Mouse (Mus musculus) Muller cell, postnatal 12 days (primary cell): ENCODE data around the gene Ston1.

Experiments used
- DNase-seq: peaks from one replicate; pipeline ENCODE4 v3.0.0-alpha.2; 2015; ENCODE audit errors: inconsistent ontology term

The Ston1 gene

DNA sequence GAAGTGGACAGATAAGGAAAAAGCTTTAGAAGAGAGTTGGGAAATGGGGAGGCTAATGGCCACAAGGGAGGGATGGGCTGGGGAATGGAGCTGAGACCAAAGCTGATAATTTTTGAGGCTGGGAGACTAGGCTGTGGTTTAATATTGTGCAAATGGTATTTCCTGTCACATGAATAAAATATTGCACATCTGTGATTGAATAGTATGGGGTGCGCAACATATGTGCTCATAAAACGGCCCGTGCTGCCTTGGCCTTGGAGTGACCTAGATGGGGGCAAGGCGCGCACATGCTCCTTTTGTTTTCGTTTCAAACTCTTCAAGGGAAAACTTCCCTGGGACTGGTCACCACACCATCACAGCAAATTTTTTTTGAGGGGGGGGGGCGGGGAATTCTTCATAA lies 28.4 kb downstream of the Ston1 start:
- DNase-seq = no peak

DNA sequence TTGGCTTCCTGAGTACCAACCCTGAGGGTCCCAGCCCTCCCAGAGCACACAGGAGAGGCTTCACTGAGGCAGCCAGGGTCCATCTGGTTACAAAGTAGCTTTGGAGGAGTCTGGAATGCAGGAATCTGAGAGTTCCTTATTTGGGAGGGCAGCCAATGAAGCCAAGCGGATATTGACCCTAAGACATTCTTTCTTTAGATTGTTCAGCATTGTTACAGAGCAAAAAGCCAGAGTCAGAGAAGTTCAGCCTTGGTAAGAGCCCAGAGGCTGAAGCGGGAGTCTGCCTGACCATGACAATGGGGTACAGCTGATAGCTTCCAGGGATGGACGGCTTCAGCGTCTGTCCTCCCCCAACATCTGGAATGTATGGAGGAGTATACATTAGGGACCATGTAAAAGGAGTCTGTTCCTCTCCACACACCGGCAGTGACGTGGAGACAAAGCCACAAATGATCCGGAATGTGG lies 28.9 kb downstream of the Ston1 start:
- DNase-seq = peak; percentile 70

DNA sequence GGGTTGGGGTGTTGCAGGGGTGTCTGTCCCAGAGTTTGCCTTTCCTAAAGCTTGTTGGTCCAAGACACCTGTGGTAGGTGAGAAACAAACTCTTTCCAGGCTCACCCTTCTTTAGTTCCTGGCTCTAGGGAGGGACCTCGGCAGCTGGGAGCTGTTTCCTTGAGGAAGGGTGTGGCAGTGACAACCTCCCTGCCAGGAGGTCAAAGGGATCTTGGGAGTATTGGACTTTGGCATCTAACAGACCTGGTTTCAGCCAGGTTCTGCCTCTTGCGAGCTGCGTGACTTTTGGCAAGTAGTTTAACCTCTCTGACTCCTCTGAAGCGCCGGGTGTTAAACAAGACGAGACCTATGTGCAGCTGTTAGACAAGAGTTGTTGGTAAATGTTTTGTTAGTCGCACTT lies 29.7 kb downstream of the Ston1 start:
- no peak for DNase-seq

DNA sequence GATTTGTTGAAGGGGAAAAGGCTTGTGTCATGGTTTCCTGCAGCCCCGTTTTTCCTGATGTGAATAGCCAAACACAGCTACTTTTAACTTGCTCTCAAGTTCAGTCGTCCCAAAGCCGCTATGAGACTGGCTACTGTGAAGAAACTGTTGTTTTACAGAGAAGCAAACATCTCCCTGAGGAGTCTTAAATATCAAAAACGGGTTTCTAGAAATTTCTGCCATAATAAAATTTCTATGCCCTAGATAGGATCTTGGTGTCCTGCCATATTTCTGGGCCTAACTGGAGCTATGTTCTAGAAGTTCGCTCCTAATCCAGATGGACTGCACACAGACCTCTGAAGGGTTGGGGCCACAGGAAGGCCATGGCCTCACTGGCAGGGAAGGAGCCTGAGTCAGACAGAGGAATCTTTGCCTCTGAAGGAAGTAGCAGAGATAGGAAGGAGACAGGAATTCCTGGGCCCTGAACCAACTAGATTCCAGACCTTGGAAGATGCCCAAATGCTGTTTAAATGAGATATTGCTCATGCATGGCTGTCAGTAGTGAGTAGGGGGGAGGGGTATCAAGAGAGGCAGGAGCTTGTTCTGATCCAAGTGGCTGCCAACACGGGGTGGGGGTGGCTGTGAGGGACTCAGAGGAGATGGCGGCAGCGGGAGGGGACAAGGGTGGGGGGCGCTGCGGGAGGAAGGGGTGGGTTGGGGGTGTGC lies 31.3 kb downstream of the Ston1 start:
- DNase-seq = peak; percentile 87

DNA sequence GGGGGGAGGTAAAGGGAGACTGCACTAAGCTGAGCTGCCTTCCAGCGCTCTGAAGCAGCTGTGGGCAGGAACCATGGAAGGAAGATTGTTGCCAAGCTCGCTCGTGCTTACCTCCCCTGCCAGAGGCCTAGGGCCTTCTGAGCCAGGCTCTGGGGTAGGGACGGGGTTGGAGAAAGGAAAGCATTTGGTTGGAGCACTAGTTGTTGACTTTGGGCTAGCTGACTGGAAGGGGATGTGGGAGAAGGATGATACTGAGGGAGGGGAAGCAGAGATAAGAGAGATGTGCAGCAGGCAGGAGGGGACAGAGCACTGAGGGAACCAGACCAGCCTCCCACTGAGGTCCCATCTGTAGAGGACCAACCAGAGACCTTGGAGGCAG lies 31.9 kb downstream of the Ston1 start:
- no peak for DNase-seq

DNA sequence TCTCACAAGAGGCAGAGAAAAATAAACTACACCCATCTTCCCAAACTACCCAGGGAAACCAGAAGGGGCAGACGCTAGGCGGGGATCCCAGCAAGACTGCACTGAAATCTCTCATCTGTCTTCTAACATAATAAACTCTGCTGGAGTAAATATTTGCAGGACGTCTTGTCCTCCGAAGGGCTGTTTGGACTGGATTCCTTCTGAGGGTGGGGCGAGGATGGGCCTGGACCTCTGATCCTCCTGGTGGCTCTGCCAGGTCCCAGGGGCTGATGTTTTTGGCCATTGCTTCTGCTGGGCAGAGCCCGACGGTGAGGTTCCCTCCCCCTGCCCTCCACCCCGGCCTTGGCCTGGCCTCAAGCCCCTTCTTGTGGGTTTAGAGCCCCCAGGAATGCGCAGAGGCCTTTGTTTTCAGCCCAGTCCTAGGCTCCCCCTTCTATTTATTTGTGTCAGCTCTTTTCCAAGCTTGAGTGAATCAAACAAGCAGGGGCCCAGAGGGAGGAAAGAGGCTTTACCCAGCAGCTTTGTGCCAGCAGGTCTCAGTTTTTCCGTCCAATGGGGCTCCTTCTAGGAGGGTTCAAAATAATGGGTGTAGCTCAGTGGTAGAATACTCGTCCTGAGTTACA lies 32.6 kb downstream of the Ston1 start:
- peak; percentile 91 for DNase-seq

DNA sequence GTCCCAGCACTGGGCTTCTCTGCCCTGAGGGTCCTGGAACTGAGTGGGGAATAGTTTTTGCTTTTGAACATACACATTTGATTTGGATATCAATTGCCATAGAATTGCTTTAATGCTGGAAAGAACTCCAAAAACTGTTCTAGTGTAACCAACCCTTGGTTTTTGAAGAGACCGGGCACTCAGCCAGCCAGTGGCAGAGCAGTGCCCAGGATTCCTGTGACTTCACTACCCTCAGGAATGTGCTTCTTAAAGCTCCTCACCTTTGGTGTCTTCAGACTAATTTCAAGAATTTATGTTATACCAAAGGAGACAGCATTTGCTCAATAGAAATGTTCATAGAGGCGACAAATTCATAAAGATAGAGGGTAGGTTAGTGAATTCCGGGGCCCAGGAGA lies 33.1 kb downstream of the Ston1 start:
- DNase-seq = no peak

DNA sequence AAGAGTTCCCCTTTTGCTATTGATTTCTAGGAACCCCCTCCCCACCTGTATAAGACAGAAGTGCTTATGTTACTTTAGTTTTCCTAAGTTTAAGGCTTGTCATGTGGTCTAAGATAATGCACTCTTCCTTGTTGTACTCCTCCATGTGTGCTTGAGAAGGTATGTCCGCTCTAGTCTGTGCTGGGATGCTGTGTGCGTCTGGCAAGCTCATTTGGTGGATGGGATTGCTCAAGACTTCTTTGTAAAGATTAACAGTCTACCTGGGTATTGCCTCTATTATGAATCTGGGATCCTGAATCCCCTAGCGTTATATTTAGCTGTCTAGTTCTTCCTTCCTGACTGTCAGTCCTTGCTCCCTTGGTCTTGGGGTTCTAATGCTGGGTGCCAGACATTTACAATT lies 35.1 kb downstream of the Ston1 start:
- no peak for DNase-seq

DNA sequence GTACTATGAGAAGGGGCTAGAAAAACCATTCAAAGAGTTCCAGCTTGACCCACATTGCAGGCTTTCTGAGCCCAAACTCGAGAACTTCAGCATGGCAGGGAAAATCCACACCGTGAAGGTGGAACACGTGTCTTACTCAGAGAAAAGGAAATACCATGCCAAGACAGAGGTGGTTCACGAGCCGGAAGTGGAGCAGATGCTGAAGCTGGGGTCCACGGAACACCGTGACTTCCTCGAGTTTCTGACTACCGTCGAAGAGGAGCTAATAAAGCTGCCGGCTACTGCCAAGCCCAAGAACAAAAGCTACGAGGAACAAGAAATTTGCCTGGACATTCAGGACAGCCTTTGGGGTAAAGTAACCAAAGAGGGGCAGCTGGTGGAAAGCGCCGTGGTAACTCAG lies 38.6 kb downstream of the Ston1 start:
- no peak for DNase-seq

DNA sequence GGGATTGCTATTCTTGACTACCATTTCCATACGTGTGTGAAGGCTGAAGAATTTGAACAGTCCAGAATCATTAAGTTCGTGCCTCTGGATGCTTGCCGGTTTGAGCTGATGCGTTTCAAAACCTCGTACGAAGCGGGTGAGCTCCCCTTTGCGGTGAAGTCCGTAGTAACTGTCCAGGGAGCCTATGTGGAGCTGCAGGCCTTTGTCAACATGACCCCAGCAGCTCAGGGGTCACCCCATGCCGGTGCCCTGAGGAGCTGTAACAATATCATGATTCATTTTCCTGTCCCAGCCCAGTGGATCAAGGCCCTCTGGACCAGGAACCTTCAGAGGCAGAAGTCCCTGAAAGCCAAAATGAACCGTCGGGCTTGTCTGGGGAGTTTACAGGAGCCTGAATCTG lies 39.1 kb downstream of the Ston1 start:
- peak; percentile 32 for DNase-seq

DNA sequence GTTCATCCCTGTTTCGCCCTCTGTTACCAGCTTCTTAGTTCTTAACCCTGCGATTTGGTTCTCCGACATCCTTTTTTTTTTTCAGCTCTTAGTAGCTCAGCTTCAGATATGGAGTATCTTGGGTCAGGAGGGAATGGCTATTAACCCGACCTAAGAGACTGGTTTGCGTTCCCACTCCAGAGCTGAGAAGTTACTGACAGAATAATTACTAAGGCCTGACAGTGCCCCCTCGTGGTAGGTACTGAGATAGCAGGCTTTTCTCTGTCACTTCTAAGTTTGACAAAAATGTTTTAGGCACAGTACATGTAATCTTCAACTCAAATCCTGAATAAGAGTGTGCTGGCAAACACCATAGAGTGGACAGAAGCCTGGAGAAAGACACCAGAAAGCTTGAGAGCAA lies 43.5 kb downstream of the Ston1 start:
- DNase-seq = peak; percentile 66

DNA sequence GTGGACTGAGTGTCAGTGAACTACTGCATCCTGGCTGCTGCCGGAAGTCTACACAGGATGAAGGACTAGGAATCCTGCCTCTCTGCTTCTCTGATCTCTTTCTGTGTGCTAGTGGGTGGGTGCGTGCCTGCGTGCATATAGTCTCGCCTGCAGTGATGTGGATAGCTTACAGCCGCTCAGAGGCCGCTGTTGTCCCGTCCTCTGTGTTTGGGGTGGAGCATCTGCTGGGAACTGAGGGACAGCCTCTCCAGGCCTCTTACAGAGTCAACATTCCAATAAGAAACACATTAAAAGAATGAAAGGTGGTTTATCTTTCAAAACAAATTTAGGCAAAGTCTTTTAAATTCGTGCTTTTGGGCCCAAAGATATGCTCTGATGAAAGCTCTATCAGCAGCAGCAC lies 44.4 kb downstream of the Ston1 start:
- no peak for DNase-seq

DNA sequence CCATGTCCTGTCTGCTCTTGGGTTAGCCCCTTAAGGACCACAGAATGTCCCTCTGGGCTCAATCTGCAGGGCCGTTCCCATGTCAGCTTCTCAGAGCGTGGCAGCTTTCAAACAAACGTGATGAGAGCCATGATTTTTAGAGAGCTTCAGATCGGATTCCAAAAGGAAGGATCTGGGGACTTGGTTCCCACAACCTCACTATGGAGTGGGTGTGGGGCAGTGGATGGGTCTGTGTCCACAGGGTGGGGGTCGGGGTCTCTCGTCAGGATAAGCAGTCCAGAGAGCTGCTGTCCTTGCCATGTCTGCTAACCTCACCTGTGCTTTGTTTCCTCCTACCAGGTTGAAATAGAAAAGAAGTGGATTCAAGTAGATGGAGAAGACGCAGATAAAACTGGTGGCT lies 47.4 kb downstream of the Ston1 start:
- DNase-seq = no peak

DNA sequence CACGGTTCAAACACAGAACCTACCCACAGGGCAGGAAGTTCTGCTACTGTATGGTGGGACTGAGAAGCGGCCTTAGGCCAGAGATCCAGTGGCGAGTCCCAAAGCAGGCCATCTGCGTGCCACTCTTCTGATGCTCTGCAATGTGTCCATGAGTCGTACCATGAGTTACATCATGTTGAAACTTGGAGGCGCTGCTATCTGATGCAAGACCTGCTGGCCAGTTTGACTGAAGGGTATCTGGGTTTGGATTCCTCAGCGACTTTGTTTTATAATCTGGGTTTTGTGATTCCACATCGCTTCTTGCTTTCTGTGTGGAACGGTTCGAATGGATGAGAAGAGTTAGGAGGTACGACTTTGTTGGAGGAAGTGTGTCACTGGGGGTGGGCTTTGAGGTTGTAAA lies 47.8 kb downstream of the Ston1 start:
- no peak for DNase-seq

DNA sequence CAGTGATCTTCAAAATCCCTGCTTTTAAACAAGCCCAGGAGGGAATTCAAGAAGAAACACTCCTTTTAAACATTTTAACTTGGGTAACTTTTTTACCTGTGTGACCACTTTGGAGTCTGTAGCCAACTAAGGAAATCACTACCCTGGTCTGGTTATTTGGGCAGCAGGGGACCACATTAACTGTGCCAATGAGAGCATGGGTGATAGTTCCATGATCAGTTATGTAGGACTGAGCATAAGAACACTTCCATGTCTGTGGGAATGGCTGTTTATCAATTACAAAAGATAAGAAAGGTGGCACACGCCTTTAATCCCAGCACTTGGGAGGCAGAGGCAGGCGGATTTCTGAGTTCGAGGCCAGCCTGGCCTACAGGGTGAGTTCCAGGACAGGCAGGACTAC lies 49.7 kb downstream of the Ston1 start:
- no peak for DNase-seq

DNA sequence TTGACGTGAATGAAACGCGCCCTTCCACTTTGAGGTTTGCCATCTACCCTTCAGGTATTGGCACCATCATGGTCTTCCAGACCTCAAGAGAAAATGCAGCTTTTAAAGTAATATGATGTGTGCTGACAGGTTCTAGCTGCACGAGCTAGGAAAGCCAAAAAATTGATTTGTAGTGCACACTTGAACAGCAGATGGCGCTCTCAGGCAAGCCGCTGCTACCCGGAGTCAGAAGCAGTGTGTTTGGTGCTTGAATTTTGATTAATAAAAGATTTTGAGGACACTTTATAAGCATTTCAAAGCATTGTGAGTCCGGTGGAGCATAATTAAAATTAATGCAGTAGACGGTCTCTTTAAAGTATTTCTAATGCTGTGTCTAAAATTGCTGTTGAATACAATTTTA lies 54.5 kb downstream of the Ston1 start:
- peak; percentile 36 for DNase-seq

DNA sequence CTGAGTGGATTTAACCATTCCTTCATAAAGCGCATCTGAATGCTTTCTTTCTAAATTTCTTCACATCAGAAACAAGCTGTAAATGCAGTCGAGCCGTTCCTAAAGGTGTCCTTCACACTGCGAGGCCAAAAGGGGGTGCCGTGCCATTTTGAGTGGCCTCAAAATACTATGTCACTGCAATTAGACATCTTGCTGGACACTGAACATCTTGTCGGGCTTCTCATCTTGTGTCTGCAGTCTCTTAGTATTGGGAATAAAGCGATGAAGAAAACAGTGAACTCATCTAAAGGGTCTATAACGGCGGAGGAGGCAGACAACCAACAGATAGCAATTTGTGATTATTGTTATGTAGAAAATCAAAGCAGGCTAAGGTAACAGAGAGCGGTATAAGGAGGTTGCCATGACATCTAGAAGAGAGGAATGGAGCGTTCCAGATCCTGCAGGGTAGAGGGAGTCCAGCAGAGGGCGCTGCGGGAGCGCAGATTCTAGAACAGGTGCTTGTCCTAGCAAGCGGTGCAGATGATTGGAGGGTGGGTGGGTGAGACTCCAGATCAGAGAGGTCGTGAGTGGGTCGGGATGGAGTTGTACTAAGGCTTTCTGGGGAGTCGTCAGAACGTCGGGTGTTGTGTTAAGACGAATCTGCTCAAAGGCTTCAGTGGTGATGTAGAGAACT lies 55.4 kb downstream of the Ston1 start:
- peak; percentile 67 for DNase-seq

DNA sequence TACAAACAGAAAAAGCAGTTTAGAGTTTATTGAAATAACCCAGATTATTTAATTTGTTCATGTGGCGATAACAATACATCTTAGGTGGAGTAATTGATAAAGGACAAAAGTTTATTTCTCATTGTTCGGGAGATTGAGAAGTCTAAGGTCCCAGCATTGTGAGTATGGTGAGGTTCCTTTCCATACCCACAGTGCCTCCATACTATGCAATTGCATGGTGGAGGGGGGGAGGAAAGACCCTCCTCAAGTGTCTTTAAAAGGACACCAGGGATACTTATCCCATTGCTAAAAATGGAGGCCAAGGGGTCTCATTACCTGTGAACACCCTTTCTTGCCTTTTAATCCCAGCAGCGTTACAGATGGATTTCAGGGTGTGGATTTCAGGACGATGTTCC lies 55.9 kb downstream of the Ston1 start:
- no peak for DNase-seq

DNA sequence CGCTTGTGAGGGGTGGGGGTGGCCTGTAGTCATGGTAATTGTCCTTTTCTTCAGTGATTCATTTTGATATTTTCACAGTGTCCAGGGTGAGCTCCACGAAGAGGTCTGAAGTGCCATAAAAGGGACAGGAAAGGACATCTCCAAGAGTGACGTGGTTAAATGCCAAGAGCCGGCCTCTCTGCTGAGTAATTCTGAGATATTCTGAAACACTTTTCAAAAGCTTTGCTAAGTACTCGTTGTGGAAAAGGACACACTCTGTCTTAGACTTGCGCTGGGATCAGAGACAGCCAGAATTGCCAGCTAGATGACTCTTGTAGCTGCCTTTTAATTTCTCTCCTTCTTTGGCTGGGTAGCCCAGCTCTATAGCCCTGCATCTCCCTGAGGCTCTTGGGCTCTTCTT lies 61.0 kb downstream of the Ston1 start:
- no peak for DNase-seq

DNA sequence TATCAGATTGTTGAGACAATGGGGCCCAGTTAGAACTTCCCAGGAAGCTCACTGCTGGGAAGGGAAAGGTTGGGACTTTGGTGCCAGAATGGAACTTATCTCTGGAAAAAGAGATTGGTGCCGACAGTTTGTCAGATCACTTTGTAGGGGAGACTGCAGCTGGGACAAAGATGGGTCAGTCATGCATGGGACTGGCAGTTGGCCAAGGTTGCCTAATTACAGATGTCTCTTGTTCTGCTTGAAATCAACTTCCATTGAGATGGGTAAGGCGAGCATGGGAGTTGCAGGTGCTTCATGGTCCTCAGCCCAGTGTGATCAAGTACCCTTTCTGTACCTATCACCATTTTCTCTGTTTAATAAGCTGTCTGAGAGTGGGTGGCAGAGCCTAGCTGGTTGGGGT lies 68.6 kb downstream of the Ston1 start:
- peak; percentile 79 for DNase-seq

DNA sequence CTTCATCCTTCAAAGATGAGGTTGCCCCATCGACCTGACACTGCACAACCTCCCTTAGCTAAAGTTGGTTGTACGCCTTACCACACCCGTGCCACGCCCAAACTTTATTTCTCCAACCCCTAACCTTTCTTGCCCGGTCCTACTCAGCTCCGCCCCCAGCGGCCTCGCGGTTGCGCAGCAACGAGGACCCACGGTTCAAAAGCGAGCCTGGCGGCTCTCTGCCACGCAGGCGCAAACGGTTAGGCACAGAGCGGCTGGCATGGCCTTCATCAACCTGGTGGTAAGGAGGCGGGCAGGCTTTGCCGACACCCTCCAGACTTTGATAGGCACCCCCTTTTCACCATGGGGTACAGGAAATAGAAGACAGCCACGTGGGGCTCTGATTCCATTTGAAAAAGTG lies 71.0 kb downstream of the Ston1 start, which contains the start of gene Gtf2a1l:
TSS of gene Gtf2a1l (plus strand) at position 209 of the 400 bp plus-strand sequence.
- DNase-seq = no peak

DNA sequence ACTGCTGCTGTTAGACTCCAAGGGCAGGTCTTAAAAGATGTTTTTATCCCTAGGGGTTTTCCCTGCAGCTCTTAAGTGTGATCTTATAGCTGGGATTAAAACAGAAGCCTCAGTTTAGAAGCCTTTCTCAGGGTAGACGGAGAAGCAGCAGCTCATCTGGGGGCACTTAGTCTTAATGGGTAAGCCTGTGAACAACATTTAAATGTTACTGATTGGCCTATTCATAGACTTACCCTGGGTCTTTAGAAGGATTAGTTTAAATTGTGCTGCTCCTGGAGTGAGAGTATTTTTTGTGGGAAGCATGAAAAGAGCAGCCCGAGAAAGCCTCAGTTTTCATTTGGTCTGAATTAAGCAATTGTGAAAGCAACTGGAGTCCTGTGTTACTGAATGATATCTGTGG lies 72.4 kb downstream of the Ston1 start:
- no peak for DNase-seq

DNA sequence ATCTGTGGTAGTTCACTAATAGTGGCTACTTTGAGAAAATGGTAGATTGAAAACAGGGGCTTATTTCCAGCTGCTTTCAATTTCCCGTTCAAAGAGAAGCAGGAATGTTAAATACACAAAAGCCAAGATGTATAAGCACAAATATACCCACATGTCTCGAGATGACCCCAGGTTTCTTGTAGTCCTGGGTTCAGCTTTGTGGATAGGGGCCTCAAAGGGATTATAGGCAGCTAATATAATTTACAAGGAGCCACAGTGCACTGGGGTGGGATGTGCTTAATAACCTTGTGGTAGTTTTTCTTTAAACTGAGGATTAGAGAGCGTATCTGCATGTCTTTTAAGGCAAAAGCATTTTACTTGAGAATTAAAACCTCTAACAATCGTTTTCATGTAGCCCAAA lies 73.3 kb downstream of the Ston1 start:
- DNase-seq = no peak
